13 mouse cellular contexts compared by ENCODE assay signal in genomic region chr17:36225231-36225824, GRCm38 (mm10). TPM values are rescaled to one million over a fixed set of nuclear protein-coding genes. Genes with fewer than 3 reads are reported as not detected.
A peak's percentile ranks its signal among the peaks of the same experiment; 100 is the strongest.
DNase-seq lines count a peak whose midpoint lies in the region; ATAC-seq lines count a peak whose summit lies in the region.
"Had no signal": no experiment of that assay in that cellular context is flagged by ENCODE, and none has a peak within 500 bp of the region (broad histone marks: within the 10 kb centered on the region; RNA-seq: fewer than 3 reads in every experiment).

No protein-coding gene starts in this region.

- no peaks in the 10 kb centered on the region for H3K36me3 ChIP-seq in heart, embryonic 11.5 days (ENCODE audit: control insufficient read depth, insufficient read depth, low read length)
- no peaks in the 10 kb centered on the region for H3K36me3 ChIP-seq in midbrain, embryonic 12.5 days
- H3K36me3 ChIP-seq in midbrain, embryonic 15.5 days (replicated peaks): no peaks in the 10 kb centered on the region
- H3K36me3 ChIP-seq in midbrain, embryonic 13.5 days: no peaks in the 10 kb centered on the region
- H3K36me3 ChIP-seq in intestine, embryonic 15.5 days: no peaks in the 10 kb centered on the region
- H3K36me3 ChIP-seq: forebrain, embryonic 15.5 days had no signal

- H3K9me3 ChIP-seq in heart, embryonic 11.5 days (replicated peaks; ENCODE audit: control insufficient read depth, low read length): no peaks in the 10 kb centered on the region
- no peaks in the 10 kb centered on the region for H3K9me3 ChIP-seq in midbrain, embryonic 12.5 days
- H3K9me3 ChIP-seq in midbrain, embryonic 15.5 days: no peaks in the 10 kb centered on the region
- no peaks in the 10 kb centered on the region for H3K9me3 ChIP-seq in midbrain, embryonic 13.5 days
- no peaks in the 10 kb centered on the region for H3K9me3 ChIP-seq in intestine, embryonic 15.5 days
- H3K9me3 ChIP-seq: forebrain, embryonic 15.5 days had no signal

- ATAC-seq in heart, embryonic 11.5 days (replicated peaks; ENCODE audit: insufficient number of reproducible peaks, low FRiP score, low TSS enrichment): peak; percentile 55; the same call in 1 of the 2 replicates
- ATAC-seq in midbrain, embryonic 12.5 days (ENCODE audit: low FRiP score, low read depth): no peak
- ATAC-seq in midbrain, embryonic 15.5 days (replicated peaks): no peak
- peak; percentile 50 for ATAC-seq in granulocyte monocyte progenitor cell, adult 5-6 weeks (replicated peaks; ENCODE audit: poor library complexity, severe bottlenecking)
- ATAC-seq in midbrain, embryonic 13.5 days: no peak
- no peak for ATAC-seq in intestine, embryonic 15.5 days
- ATAC-seq: forebrain, embryonic 15.5 days; inflammation-experienced regulatory T-cells, adult 6 months had no signal

- 0 out of 2 replicates have a peak, but pooled peaks cover 6% of the 10 kb centered on the region for H3K4me1 ChIP-seq in heart, embryonic 11.5 days (ENCODE audit: control insufficient read depth, insufficient read depth, low read length)
- H3K4me1 ChIP-seq in midbrain, embryonic 12.5 days: 0 out of 2 replicates have a peak, but pooled peaks cover 3% of the 10 kb centered on the region
- H3K4me1 ChIP-seq in midbrain, embryonic 15.5 days: no peaks in the 10 kb centered on the region
- H3K4me1 ChIP-seq in midbrain, embryonic 13.5 days (replicated peaks): no peaks in the 10 kb centered on the region
- no peaks in the 10 kb centered on the region for H3K4me1 ChIP-seq in intestine, embryonic 15.5 days (replicated peaks)
- H3K4me1 ChIP-seq: forebrain, embryonic 15.5 days had no signal

- H3K4me2 ChIP-seq in heart, embryonic 11.5 days: peak overlapping the region; percentile 47
- H3K4me2 ChIP-seq in midbrain, embryonic 12.5 days (replicated peaks): 0 out of 2 replicates have a peak overlapping the region, but pooled peaks have one; percentile 2
- H3K4me2 ChIP-seq in midbrain, embryonic 15.5 days: no peak overlapping the region
- H3K4me2 ChIP-seq in midbrain, embryonic 13.5 days (replicated peaks): 0 out of 2 replicates have a peak overlapping the region, but pooled peaks have one; percentile 5
- no peak overlapping the region for H3K4me2 ChIP-seq in intestine, embryonic 15.5 days (replicated peaks)
- H3K4me2 ChIP-seq: forebrain, embryonic 15.5 days had no signal

- 12% methylated on average over 9 of the region's 9 CpGs for WGBS in heart, embryonic 11.5 days (ENCODE audit: insufficient replicate concordance)
- WGBS in midbrain, embryonic 12.5 days: 10% methylated on average over 9 of the region's 9 CpGs
- 10% methylated on average over 9 of the region's 9 CpGs for WGBS in midbrain, embryonic 15.5 days
- WGBS in midbrain, embryonic 13.5 days: 11% methylated on average over 9 of the region's 9 CpGs
- 12% methylated on average over 9 of the region's 9 CpGs for WGBS in intestine, embryonic 15.5 days

- DNase-seq in heart, postnatal 36 days: no peak
- no peak for DNase-seq in B cell, adult 2 months

- H3K9ac ChIP-seq in heart, embryonic 11.5 days (ENCODE audit: low read depth, low read length): no peak overlapping the region
- H3K9ac ChIP-seq in midbrain, embryonic 12.5 days (replicated peaks): no peak overlapping the region
- H3K9ac ChIP-seq in midbrain, embryonic 15.5 days: no peak overlapping the region
- H3K9ac ChIP-seq in midbrain, embryonic 13.5 days (replicated peaks): no peak overlapping the region
- no peak overlapping the region for H3K9ac ChIP-seq in intestine, embryonic 15.5 days
- H3K9ac ChIP-seq: forebrain, embryonic 15.5 days had no signal

- peaks cover 57% of the 10 kb centered on the region for H3K27me3 ChIP-seq in heart, embryonic 11.5 days (ENCODE audit: control insufficient read depth, insufficient read depth, low read length)
- peaks cover 30% of the 10 kb centered on the region for H3K27me3 ChIP-seq in midbrain, embryonic 12.5 days
- peaks cover 28% of the 10 kb centered on the region for H3K27me3 ChIP-seq in midbrain, embryonic 15.5 days (replicated peaks)
- H3K27me3 ChIP-seq in midbrain, embryonic 13.5 days: peaks cover 58% of the 10 kb centered on the region
- peaks cover 38% of the 10 kb centered on the region for H3K27me3 ChIP-seq in intestine, embryonic 15.5 days (replicated peaks)

- no peak overlapping the region for H3K27ac ChIP-seq in heart, embryonic 11.5 days (ENCODE audit: low read depth, low read length)
- no peak overlapping the region for H3K27ac ChIP-seq in midbrain, embryonic 12.5 days (replicated peaks)
- H3K27ac ChIP-seq in midbrain, embryonic 15.5 days: no peak overlapping the region
- no peak overlapping the region for H3K27ac ChIP-seq in midbrain, embryonic 13.5 days
- H3K27ac ChIP-seq in intestine, embryonic 15.5 days: no peak overlapping the region
- H3K27ac ChIP-seq: forebrain, embryonic 15.5 days had no signal

- peak overlapping the region; percentile 23 for H3K4me3 ChIP-seq in heart, embryonic 11.5 days (ENCODE audit: low read depth, low read length)
- no peak overlapping the region for H3K4me3 ChIP-seq in midbrain, embryonic 12.5 days
- no peak overlapping the region for H3K4me3 ChIP-seq in midbrain, embryonic 15.5 days
- H3K4me3 ChIP-seq in midbrain, embryonic 13.5 days (replicated peaks): no peak overlapping the region
- no peak overlapping the region for H3K4me3 ChIP-seq in intestine, embryonic 15.5 days (replicated peaks)
- H3K4me3 ChIP-seq: forebrain, embryonic 15.5 days had no signal

- intact Hi-C loops in heart, postnatal 36 days (cut with DNase I): no loop called here

RNA-seq across cellular contexts. Expression of gene Rpp21, which starts 32.5 kb away (rescaled TPM):
- polyA plus RNA-seq in heart, embryonic 11.5 days (2014; fragmentation: Nextera tagmentation; extraction: Ambion mirVana): 97.9 and 100 TPM in 2 replicates
- total RNA-seq in heart, postnatal 36 days (2021): 10 to 100 TPM; 39.6 to 41.1 TPM
- 83.5 and 88.2 TPM in 2 replicates for polyA plus RNA-seq in midbrain, embryonic 12.5 days (2016; fragmentation: Nextera tagmentation; extraction: Ambion mirVana)
- polyA plus RNA-seq in midbrain, embryonic 15.5 days (2015; fragmentation: Nextera tagmentation; extraction: Ambion mirVana): 124 and 138 TPM in 2 replicates
- total RNA-seq in granulocyte monocyte progenitor cell, adult 5-6 weeks (2014; fragmentation: Nextera tagmentation): 54.4 and 61.3 TPM in 2 replicates
- 25.9 and 30.1 TPM in 2 replicates for total RNA-seq in granulocyte monocyte progenitor cell, adult 5-6 weeks (2017)
- polyA plus RNA-seq in midbrain, embryonic 13.5 days (2015; fragmentation: Nextera tagmentation; extraction: Ambion mirVana): 111 and 115 TPM in 2 replicates
- polyA plus RNA-seq in intestine, embryonic 15.5 days (2015; fragmentation: Nextera tagmentation; extraction: Ambion mirVana): 124 and 141 TPM in 2 replicates

RNA-seq across cellular contexts. Expression of gene H2-T3, which starts 35.2 kb away (rescaled TPM):
- polyA plus RNA-seq in heart, embryonic 11.5 days (2014; fragmentation: Nextera tagmentation; extraction: Ambion mirVana): not detected in 2 replicates
- total RNA-seq in heart, postnatal 36 days (2021): not detected
- polyA plus RNA-seq in midbrain, embryonic 12.5 days (2016; fragmentation: Nextera tagmentation; extraction: Ambion mirVana): not detected in 2 replicates
- polyA plus RNA-seq in midbrain, embryonic 15.5 days (2015; fragmentation: Nextera tagmentation; extraction: Ambion mirVana): 0.14 TPM in 1 of 2 replicates, not detected in the other
- not detected in 2 replicates for total RNA-seq in granulocyte monocyte progenitor cell, adult 5-6 weeks (2014; fragmentation: Nextera tagmentation)
- total RNA-seq in granulocyte monocyte progenitor cell, adult 5-6 weeks (2017): not detected in 2 replicates
- polyA plus RNA-seq in midbrain, embryonic 13.5 days (2015; fragmentation: Nextera tagmentation; extraction: Ambion mirVana): not detected in 2 replicates
- 24.3 and 30.1 TPM in 2 replicates for polyA plus RNA-seq in intestine, embryonic 15.5 days (2015; fragmentation: Nextera tagmentation; extraction: Ambion mirVana)
- total RNA-seq: CH12.LX had no signal
- polyA plus RNA-seq: cortical plate, adult 2 months; forebrain, embryonic 15.5 days; limb, embryonic 11.5 days had no signal

RNA-seq across cellular contexts. Expression of gene Trim39, which starts 46.7 kb away (rescaled TPM):
- 9.1 and 9.6 TPM in 2 replicates for polyA plus RNA-seq in heart, embryonic 11.5 days (2014; fragmentation: Nextera tagmentation; extraction: Ambion mirVana)
- total RNA-seq in heart, postnatal 36 days (2021): 1 to 10 TPM; 6.5 to 7.6 TPM
- polyA plus RNA-seq in midbrain, embryonic 12.5 days (2016; fragmentation: Nextera tagmentation; extraction: Ambion mirVana): 27.4 and 27.6 TPM in 2 replicates
- polyA plus RNA-seq in midbrain, embryonic 15.5 days (2015; fragmentation: Nextera tagmentation; extraction: Ambion mirVana): 29.0 and 31.2 TPM in 2 replicates
- total RNA-seq in granulocyte monocyte progenitor cell, adult 5-6 weeks (2014; fragmentation: Nextera tagmentation): 18.4 and 23.3 TPM in 2 replicates
- 14.0 and 16.2 TPM in 2 replicates for total RNA-seq in granulocyte monocyte progenitor cell, adult 5-6 weeks (2017)
- polyA plus RNA-seq in midbrain, embryonic 13.5 days (2015; fragmentation: Nextera tagmentation; extraction: Ambion mirVana): 29.3 and 31.1 TPM in 2 replicates
- 12.5 and 13.6 TPM in 2 replicates for polyA plus RNA-seq in intestine, embryonic 15.5 days (2015; fragmentation: Nextera tagmentation; extraction: Ambion mirVana)

RNA-seq across cellular contexts. Expression of gene Gm8909, which starts 57.0 kb away (rescaled TPM):
- polyA plus RNA-seq in heart, embryonic 11.5 days (2014; fragmentation: Nextera tagmentation; extraction: Ambion mirVana): not detected in 2 replicates
- total RNA-seq in heart, postnatal 36 days (2021): not detected
- polyA plus RNA-seq in midbrain, embryonic 12.5 days (2016; fragmentation: Nextera tagmentation; extraction: Ambion mirVana): not detected in 2 replicates
- not detected in 2 replicates for polyA plus RNA-seq in midbrain, embryonic 15.5 days (2015; fragmentation: Nextera tagmentation; extraction: Ambion mirVana)
- total RNA-seq in granulocyte monocyte progenitor cell, adult 5-6 weeks (2014; fragmentation: Nextera tagmentation): not detected in 2 replicates
- total RNA-seq in granulocyte monocyte progenitor cell, adult 5-6 weeks (2017): not detected in 2 replicates
- not detected in 2 replicates for polyA plus RNA-seq in midbrain, embryonic 13.5 days (2015; fragmentation: Nextera tagmentation; extraction: Ambion mirVana)
- 1.2 and 2.2 TPM in 2 replicates for polyA plus RNA-seq in intestine, embryonic 15.5 days (2015; fragmentation: Nextera tagmentation; extraction: Ambion mirVana)
- polyA plus RNA-seq: cortical plate, adult 2 months; forebrain, embryonic 15.5 days; limb, embryonic 11.5 days had no signal

Comparison
In these comparisons a context has a peak if more than half of its experiments do, and no peak if none do; other contexts are left out.
1. H3K4me2 ChIP-seq: peak in heart, embryonic 11.5 days (single experiment), midbrain, embryonic 12.5 days (single experiment) and midbrain, embryonic 13.5 days (single experiment); none in midbrain, embryonic 15.5 days (single experiment) and intestine, embryonic 15.5 days (single experiment).
2. ATAC-seq: peak in heart, embryonic 11.5 days (single experiment) and granulocyte monocyte progenitor cell, adult 5-6 weeks (single experiment); none in midbrain, embryonic 12.5 days (single experiment), midbrain, embryonic 15.5 days (single experiment), midbrain, embryonic 13.5 days (single experiment) and intestine, embryonic 15.5 days (single experiment).
3. RNA of gene H2-T3, which starts 35.2 kb away (polyA plus RNA-seq): 24.3 to 30.1 TPM in intestine, embryonic 15.5 days; 0.14 TPM in midbrain, embryonic 15.5 days, not detected in heart, embryonic 11.5 days, not detected in midbrain, embryonic 12.5 days and not detected in midbrain, embryonic 13.5 days; every median in the first group is over 10 times any median in the second.